Mouse (Mus musculus) lung, embryonic 16.5 days (tissue): ENCODE measurements at regions not wholly inside any gene's neighbourhood (a gene's known extent, or its start where the extent isn't known, plus 50 kb on each side); places are given as distances from the start of the nearest gene placed in this dataset.

Source experiments
- ATAC-seq: fragments of 200-750 bp; cut with Nextera tagmentation; 2 replicates; pipeline ENCODE4 v1.8.0; 2017; ENCODE audit warnings: low read depth, mild to moderate bottlenecking, moderate library complexity
- H3K27ac ChIP-seq: fragments of 300-500 bp; sonication (generic); 2 replicates; pipeline ENCODE4 v1.5.1; 2014; ENCODE audit warnings: mild to moderate bottlenecking, control low read depth, low read length
- H3K27me3 ChIP-seq: fragments of 300-500 bp; sonication (generic); 2 replicates; pipeline ENCODE4 v1.6.1; 2014; ENCODE audit warnings: low read depth, low read length, mixed read lengths; ENCODE audit not compliant: control insufficient read depth, insufficient read depth
- H3K36me3 ChIP-seq: fragments of 300-500 bp; sonication (generic); 2 replicates; pipeline ENCODE4 v1.6.1; 2014; ENCODE audit warnings: low read length; ENCODE audit not compliant: control insufficient read depth, insufficient read depth
- H3K4me1 ChIP-seq: fragments of 300-500 bp; sonication (generic); replicated peaks from 2 replicates; pipeline ENCODE4 v1.6.1; 2014; ENCODE audit warnings: low read length, mixed read lengths; ENCODE audit not compliant: control insufficient read depth, insufficient read depth
- H3K4me2 ChIP-seq: fragments of 300-500 bp; sonication (generic); 2 replicates; pipeline ENCODE4 v1.6.1; 2014; ENCODE audit warnings: low read depth, low read length, control low read depth
- H3K4me3 ChIP-seq: fragments of 300-500 bp; sonication (generic); 2 replicates; pipeline ENCODE4 v1.5.1; 2014; ENCODE audit warnings: mild to moderate bottlenecking, low read length, control low read depth
- H3K9ac ChIP-seq: fragments of 300-500 bp; sonication (generic); 2 replicates; pipeline ENCODE4 v1.6.1; 2014; ENCODE audit warnings: low read length, control low read depth
- H3K9me3 ChIP-seq: fragments of 300-500 bp; sonication (generic); 2 replicates; pipeline ENCODE4 v1.6.1; 2016; ENCODE audit warnings: low read length; ENCODE audit not compliant: control insufficient read depth
- WGBS: fragments of 180-500 bp; shearing (Covaris S2); extraction: QIAGEN DNeasy Blood & Tissue Kit; methylation state at CpG from one replicate; pipeline ENCODE4 v1.1.7; 2014; 5-methylcytosine and 5-hydroxymethylcytosine counted together

DNA sequence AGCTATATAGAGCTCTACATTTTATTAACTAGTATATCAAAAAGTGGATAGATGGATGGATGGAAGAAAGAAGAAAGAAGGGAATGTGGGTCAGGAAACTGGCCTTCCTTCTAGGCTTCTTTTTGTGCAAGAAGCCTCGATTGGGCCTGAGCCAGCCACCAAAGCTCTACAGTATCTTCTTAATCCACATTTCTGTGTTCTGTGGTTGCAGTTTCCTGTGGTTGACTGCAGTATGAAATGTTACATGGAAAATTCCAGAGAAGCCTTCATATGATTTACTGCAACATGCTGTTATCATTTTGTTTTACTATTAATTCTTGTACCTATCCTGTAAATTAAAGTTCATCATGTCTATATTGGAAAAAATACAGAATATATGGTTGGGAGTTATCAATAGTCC lies 173.3 kb downstream of the Gm5447 start:
- Histone ChIP-seq H3K27me3 (no peaks in the 10 kb centered on the region), H3K27ac (no peak overlapping the region), H3K9me3 (no peaks in the 10 kb centered on the region), H3K4me1 (no peaks in the 10 kb centered on the region), H3K36me3 (no peaks in the 10 kb centered on the region), H3K4me2 (no peak overlapping the region), H3K4me3 (no peak overlapping the region), H3K9ac (no peak overlapping the region)
- 47% methylated on average over 1 of the region's 1 CpGs for WGBS
- no peak for ATAC-seq

DNA sequence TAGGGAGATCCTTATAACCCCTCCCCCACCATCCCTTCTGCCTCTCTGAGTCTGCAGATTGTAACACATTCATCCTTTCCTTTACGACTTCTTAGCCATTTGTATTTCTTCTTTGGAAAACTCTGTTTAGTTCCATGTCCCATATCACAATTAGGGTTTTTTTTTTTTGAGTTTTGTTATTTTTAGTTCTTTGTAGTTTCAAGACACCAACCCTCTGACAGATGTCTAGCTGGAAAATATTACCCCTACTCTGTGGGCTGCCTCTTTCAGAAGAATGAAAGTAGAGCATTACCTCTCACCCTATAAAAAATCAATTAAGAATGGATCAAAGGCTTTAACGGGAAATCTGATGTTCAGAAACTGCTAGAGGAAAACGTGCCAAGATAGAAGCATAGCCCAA lies 180.1 kb downstream of the Gm5447 start:
- Histone ChIP-seq H3K36me3 (no peaks in the 10 kb centered on the region), H3K4me2 (no peak overlapping the region), H3K9me3 (no peaks in the 10 kb centered on the region), H3K27ac (no peak overlapping the region), H3K9ac (no peak overlapping the region), H3K4me3 (no peak overlapping the region), H3K27me3 (no peaks in the 10 kb centered on the region), H3K4me1 (no peaks in the 10 kb centered on the region)
- ATAC-seq = no peak
- WGBS = 41% methylated on average over 3 of the region's 3 CpGs

DNA sequence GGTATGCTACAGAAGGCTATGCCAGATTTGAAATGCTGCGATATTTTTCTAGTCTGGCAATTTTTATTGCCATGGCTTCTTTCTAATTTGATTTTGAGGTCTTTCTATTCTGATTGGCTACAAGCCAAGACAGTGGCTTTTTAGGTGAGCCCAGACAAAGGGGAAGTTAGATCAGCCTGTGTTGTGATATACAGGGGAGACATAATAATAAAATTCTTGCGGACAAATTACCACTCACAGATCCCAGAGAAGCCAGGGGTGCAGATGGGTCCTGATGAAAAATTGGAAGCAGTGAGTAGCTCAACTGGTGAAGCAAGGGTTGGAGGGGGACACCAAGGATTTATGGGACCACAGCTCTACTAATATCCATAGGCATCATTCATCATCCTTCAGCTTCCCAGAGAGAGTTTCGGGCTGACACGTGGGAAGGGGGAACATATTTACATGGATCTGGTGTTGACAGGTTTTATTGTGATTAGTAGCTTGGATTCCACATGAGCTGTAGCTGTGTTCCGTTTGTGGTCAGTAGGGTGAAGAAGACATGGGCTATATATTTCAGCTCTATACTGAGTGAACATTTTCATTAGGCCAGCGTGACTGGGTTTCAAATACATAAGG lies 190.0 kb downstream of the Gm5447 start:
- Histone ChIP-seq H3K36me3 (no peaks in the 10 kb centered on the region), H3K9ac (no peak overlapping the region), H3K4me2 (no peak overlapping the region), H3K4me3 (no peak overlapping the region), H3K4me1 (peaks cover 16% of the 10 kb centered on the region), H3K27me3 (no peaks in the 10 kb centered on the region), H3K27ac (no peak overlapping the region), H3K9me3 (no peaks in the 10 kb centered on the region)
- ATAC-seq = no peak
- WGBS = 66% methylated on average over 6 of the region's 6 CpGs

DNA sequence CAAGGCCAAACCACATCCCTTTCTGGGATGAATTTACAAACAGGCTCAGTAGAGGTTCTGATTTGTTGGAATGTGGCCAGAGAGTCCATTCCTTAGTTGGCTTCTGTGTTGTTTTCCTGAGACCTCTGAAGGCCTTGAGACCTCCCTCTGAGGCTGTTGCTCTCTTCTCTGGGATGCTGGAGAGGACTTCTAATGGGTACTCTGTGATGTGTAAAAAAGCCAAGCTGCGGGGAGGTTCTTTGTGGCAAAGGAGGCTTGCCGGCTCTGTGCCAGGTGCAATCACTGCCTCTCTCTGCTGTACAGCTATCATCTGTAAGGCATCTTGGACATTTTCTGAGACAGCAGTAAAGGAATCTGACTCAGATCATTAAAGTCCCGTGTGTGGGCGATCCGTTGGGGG lies 192.3 kb downstream of the Gm5447 start:
- Histone ChIP-seq H3K4me3 (no peak overlapping the region), H3K27ac (no peak overlapping the region), H3K4me1 (peaks cover 16% of the 10 kb centered on the region), H3K36me3 (no peaks in the 10 kb centered on the region), H3K9me3 (no peaks in the 10 kb centered on the region), H3K4me2 (no peak overlapping the region), H3K9ac (no peak overlapping the region), H3K27me3 (no peaks in the 10 kb centered on the region)
- peak; percentile 67 for ATAC-seq
- 44% methylated on average over 5 of the region's 5 CpGs for WGBS

DNA sequence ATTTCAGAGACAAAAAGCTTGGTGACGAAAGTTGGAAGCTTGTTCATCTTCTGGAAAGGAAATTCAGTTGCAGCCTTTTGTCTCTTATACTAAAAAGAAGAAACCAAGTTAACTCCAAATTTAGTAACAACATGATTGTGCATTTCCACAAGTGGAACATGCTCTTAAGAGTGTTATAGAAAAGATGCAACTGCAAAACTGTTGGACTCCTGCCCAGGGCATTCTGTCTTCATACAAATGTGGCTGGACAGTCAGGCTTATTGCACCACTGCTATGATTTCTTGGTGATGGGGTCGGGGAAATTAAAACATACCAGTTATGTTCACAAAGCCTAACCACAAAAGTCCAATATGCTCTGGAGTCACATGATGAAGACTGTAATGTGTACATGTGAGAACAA lies 194.8 kb downstream of the Gm5447 start:
- no peaks in the 10 kb centered on the region for H3K9me3 ChIP-seq
- no peaks in the 10 kb centered on the region for H3K36me3 ChIP-seq
- H3K27me3 ChIP-seq = no peaks in the 10 kb centered on the region
- no peak overlapping the region for H3K4me3 ChIP-seq
- H3K9ac ChIP-seq = no peak overlapping the region
- H3K27ac ChIP-seq = peak overlapping the region; percentile 87; the same call in 1 of the 2 replicates
- peaks cover 16% of the 10 kb centered on the region for H3K4me1 ChIP-seq
- ATAC-seq = peak; percentile 75; the same call in 1 of the 2 replicates
- WGBS = 56% methylated on average over 2 of the region's 2 CpGs
- no peak overlapping the region for H3K4me2 ChIP-seq

DNA sequence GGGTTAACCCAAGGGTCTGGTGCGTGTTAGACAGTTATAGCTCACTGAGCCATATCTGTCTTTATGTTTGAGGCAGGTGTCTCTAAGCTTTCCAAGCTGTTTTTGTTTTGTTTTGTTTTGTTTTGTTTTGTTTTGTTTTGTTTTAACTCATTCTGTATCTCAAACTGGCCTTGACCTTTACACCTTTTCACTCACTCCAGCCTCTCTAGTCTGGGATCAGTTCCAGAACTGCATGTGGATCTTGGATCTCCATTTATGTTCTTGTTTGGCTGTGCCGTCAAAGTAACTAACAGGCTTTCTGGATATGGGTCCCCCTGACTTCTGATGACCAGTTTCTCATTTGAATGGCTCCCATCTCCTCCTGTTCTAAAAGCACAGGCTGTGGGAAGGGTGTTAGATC lies 197.7 kb downstream of the Gm5447 start:
- H3K4me3 ChIP-seq = no peak overlapping the region
- H3K9ac ChIP-seq = no peak overlapping the region
- 60% methylated on average over 2 of the region's 2 CpGs for WGBS
- H3K9me3 ChIP-seq = no peaks in the 10 kb centered on the region
- no peaks in the 10 kb centered on the region for H3K36me3 ChIP-seq
- no peak overlapping the region for H3K4me2 ChIP-seq
- H3K4me1 ChIP-seq = peaks cover 9% of the 10 kb centered on the region
- no peaks in the 10 kb centered on the region for H3K27me3 ChIP-seq
- ATAC-seq = peak; percentile 26; the same call in 1 of the 2 replicates
- no peak overlapping the region for H3K27ac ChIP-seq

DNA sequence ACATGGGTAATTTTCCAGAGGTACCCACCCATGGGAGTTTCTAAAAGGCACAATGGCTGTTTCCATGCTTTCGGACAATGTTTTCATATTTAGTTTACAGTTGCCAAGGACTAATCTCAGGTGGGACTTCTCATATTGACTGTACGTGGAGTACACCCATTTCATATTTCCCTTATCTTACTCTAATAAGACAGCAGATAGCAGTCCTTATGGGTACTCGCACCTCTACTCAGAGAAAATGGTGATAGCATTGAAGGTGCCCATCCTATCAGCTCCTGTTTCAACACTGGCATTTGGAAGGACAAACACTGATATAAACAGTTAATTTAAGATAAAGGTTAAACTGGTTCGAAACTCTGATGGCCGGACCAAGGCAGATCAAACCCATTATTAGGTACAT lies 198.6 kb downstream of the Gm5447 start:
- H3K27ac ChIP-seq = no peak overlapping the region
- H3K9ac ChIP-seq = no peak overlapping the region
- peaks cover 7% of the 10 kb centered on the region for H3K4me1 ChIP-seq
- H3K4me3 ChIP-seq = no peak overlapping the region
- no peak for ATAC-seq
- H3K4me2 ChIP-seq = no peak overlapping the region
- H3K36me3 ChIP-seq = no peaks in the 10 kb centered on the region
- H3K9me3 ChIP-seq = no peaks in the 10 kb centered on the region
- WGBS = 84% methylated on average over 5 of the region's 5 CpGs
- H3K27me3 ChIP-seq = no peaks in the 10 kb centered on the region

DNA sequence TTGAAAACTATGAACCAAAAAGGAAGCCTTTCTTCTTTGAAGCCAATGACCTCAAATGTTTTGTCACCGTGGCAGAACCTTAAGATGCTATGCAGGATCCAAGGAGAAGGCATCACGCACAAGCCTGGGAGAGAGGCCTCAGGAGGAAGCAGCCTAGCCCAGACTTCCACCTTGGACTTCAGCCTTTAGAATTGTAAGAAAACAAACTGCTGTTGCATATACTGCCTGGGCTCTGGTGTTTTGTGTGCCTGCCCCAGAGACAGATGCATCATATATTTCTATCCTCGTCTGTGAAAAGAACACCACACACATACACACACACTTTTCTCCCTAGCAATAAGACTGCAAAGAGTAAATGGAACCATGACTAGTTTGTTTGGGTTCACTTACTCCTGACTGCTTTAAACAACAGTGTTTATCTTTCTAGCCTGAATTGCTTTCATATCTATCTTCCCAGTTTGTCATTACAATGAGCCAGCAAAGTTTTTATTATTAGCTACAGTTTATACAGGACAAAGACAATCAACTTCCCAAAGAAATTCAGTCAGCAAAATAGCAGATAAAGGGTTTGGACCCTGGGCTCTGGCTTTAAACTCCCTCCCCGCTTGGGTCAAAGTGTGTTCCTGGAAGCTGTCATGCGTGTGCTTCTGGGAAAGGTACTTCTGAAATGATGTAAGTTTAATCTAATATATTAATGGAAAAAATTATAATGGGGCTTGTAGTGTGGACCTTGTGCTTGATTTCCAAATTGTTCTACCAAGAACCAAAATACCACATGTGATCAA lies 204.2 kb downstream of the Gm5447 start:
- peaks cover 14% of the 10 kb centered on the region for H3K4me1 ChIP-seq
- ATAC-seq = peak; percentile 41; the same call in 1 of the 2 replicates
- no peaks in the 10 kb centered on the region for H3K9me3 ChIP-seq
- no peak overlapping the region for H3K4me2 ChIP-seq
- H3K36me3 ChIP-seq = no peaks in the 10 kb centered on the region
- no peaks in the 10 kb centered on the region for H3K27me3 ChIP-seq
- H3K4me3 ChIP-seq = no peak overlapping the region
- WGBS = 42% methylated on average over 5 of the region's 5 CpGs
- H3K27ac ChIP-seq = peak overlapping the region; percentile 9
- H3K9ac ChIP-seq = no peak overlapping the region

DNA sequence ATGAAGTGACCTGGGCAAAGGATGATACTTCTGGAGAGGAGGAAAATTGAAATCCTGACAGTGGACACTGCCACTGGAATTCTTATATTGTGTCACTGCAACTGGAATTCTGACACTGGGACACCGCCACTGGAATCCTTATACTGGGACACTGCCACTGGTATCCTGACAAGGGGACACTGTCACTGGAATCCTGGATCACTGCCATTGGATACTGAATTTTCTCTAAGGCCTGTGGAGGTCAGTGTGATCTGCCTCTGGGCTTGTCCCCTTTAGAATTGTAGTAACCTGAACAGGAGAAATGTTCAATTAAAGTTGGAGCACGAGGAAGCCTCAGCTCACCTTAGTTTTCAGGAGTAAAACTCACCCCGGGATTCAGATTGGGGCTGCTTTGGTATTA lies 205.0 kb downstream of the Gm5447 start:
- H3K27me3 ChIP-seq = no peaks in the 10 kb centered on the region
- H3K4me2 ChIP-seq = no peak overlapping the region
- 0 out of 2 replicates have a peak, but pooled peaks have one; percentile 47 for ATAC-seq
- WGBS = 68% methylated on average over 3 of the region's 3 CpGs
- H3K36me3 ChIP-seq = no peaks in the 10 kb centered on the region
- no peak overlapping the region for H3K27ac ChIP-seq
- H3K9ac ChIP-seq = no peak overlapping the region
- no peaks in the 10 kb centered on the region for H3K9me3 ChIP-seq
- H3K4me1 ChIP-seq = peaks cover 14% of the 10 kb centered on the region
- no peak overlapping the region for H3K4me3 ChIP-seq
